Mouse (Mus musculus): ENCODE measurements around the gene Lrmda.

Gene Lrmda

DNA sequence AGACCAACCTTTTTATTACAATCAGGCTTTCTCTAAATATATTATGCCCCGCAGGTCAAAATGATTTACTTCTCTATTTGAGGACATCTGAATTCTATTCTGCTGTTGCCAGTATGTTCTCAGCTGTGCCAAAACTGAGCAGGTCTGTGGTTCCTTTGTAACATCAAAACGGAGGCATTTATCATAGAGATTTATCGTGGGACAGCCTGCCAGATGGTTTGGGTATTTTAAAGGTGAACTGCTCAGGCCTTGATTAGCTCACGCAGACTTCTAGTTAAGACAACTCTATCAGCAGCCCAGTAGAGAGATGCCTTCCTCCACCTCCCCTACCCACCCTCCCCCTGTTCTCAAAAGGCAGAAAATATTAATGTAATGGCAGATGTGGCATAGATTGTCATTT lies 887.7 kb downstream of the Lrmda start:
- peak; percentile 66 for DNase-seq

DNA sequence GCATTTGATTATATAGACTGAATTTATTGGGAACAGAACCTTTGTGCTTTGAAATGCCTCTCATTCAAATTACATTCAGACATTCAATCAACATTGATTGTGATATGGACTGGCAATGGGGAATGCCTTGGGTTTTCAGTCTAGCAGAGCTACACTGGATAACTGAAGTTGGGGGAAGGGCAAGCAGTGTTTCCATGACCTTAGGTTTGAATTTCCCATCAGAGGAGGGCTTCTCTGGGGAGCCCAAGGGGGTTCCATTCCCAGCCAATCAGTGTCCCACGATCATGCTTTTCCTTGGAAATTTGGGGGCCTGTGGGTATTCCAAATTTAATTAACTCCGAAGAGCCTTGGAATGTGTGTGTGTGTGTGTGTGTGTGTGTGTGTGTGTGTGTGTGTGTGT lies 888.5 kb downstream of the Lrmda start:
- DNase-seq, result peak; percentile 62

DNA sequence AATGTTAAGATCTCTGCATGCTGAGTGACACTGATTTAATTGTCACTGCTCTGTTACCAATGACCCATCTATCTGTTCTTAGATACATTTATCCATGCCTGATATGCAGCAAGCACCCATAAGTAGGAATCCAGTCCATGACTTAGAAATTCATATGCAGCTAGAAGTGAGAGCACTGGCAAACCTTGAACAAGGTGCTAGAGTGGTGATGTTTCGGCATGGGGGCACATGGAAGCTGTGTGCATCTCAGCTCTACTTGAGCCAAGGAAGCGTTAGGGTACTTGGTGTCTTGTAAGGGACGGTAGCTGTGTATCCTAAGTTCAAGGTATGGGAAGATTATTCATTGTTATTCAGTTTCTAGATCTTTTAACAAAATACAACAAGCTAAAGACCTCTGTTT lies 896.0 kb downstream of the Lrmda start:
- DNase-seq, result no peak

DNA sequence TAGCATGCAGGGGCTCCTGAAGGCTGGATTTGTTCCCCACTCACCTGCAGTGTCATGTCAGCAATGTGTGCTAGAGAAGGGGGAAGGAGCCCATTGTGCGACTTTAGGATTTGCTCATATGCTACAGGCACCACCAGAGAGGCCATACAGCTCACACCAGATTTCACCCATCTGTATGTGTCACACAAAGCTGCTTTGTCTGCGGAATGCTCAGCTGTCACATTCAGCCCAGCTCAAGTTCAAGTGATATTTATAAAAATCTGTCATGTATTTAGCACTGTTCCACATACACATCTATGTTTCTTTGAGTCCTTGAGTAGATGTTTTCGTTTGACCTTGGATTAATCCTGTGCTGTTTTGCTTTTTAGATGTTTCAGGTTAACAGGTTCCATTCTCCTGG lies 899.0 kb downstream of the Lrmda start:
- DNase-seq, result no peak

DNA sequence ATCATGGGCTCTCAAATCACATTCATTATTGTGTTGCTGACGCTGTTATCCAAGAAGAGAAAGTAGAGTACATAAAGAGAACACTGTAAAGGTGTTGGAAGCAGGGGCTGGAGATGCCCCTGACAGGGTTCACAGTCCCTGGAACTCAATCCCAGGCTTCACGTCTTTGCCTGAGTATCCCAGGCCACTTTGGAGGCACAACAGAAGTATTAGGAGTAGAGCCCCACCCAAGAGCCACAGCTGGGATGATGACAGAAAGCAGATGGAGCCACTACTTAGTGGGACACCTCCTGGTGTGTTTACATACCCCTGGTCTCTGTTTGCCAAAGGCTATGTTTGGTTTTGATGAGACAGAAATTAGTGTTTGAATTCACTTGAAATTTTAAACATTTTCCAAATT lies 899.4 kb downstream of the Lrmda start:
- DNase-seq, result no peak

DNA sequence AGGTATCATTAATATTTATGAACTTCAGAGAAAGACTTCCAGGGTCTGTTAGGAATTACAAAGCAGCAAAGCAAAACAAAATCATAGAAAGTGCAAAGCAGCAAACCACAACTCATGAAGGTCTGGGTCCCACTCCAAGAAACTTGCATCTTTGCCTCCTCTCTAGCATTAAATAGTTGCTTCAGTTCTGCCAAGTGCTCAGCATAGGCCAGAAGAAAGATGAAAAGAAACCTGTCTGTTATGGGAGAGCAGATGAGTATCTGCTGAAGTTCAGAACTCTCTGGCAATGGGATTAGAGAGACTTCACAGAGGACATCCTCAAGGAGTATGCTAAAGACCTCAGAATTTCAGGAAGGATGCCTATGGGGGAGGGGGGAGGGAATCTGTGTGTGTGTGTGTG lies 901.6 kb downstream of the Lrmda start:
- no peak for DNase-seq

DNA sequence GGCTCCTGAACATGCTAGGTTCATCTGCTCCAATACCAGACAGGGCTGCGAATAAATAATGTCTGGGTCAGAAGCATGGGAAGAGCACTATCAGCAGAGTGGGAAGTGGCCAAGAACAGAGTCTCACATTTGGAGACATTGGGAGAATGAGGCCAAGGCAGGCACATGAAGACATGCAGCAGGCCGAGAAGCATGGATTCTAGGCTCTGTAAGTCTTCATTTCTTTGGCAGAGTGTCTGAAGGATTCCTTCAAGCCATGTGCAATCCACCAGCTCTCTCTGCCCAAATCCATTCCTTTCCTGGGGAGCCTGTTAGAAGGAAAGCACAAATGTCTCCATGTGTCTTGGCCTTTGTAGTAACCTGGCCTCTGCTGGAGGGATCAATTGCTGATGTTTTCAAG lies 902.3 kb downstream of the Lrmda start:
- no peak for DNase-seq

DNA sequence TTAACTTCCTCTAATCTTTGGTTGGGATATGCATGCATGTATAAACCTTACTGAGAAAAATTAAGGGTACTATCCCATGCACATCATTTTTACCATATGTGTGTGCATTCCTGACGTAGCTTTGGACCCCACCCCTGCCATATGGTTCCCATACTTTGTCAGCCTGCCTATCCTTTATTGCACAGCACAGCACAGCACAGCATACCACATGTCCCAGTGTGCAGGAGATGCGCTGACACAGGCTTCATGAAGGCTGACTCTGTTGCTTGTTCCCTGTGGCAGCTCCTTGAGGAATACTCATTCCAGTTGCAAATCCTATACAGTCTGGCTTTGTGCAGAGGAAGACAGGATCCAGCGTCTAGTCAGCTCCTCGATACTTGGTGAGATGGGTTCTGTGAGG lies 903.1 kb downstream of the Lrmda start:
- peak; percentile 40 for DNase-seq

DNA sequence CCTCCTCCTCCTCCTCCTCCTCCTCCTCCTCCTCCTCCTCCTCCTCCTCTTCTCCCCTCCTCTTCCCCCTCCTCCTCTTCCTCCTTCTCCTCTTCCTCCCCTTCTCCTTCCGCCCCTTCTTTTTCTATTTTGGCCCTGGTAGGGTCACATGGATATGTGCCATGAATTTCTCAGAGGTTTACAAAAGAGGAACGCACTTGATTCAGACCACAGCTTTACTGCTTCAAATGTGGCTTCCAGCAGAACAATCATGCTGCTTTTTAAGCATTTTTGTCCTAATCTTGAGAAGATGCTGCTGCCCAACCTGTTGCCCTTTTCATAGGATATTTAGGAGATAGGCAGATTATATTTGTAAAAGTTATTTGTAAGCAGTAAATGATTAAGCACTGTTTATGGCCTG lies 903.7 kb downstream of the Lrmda start:
- DNase-seq, result no peak

DNA sequence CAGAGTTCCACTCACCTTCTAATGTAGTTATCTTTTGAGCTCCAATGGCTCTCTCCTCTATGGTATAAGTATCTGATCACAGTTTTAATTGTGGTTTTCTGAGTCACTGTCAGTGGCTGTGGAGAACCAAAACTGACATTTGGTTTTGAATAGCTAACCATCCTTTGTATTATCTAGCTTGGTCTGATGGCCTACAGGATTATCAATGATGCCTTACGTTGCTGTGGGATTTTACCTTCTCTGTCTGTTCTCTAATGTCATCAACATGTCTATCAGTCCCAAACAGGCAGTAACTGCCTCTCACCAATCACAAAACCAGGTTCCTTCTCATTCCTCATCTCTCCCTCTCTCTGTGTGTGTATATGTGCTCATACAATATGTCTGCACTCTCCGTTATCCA lies 908.8 kb downstream of the Lrmda start:
- DNase-seq, result no peak

DNA sequence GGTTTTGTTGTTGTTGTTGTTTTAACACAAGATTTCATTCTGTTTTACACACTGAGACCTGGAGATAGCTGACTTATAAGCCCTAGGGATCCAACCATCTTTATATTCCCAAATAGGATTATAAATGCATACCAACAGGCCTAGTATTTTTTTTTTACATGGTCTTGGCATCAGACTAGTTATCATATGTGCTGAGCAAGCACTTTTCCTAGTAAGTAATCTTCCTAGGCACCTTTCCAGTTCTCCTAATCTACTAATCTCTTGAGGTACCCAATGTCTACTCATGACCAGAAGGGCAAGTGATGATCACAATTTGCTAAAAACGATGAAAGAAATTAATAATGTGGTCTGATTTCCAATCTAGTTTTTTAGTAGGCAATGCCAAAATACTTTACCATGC lies 909.2 kb downstream of the Lrmda start:
- no peak for DNase-seq

DNA sequence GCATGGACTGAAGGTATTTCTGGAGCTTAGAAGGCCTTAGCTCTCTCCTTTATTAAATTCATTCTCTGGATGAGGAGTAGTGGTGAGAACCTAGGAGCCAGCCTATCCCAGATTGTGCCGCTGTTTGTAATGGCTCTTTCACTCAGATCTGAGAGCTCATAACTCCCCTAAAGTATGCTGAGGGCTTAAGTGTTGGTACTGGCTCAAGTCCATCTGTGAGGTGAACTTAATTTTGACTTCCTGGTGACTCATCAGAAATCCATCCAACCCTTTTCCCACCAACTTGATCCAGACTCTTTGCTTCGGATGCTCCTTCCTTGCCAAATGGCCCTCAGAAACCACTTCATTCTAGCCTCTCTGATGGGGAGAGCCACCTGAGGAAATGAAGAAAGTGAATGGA lies 910.1 kb downstream of the Lrmda start:
- no peak for DNase-seq

DNA sequence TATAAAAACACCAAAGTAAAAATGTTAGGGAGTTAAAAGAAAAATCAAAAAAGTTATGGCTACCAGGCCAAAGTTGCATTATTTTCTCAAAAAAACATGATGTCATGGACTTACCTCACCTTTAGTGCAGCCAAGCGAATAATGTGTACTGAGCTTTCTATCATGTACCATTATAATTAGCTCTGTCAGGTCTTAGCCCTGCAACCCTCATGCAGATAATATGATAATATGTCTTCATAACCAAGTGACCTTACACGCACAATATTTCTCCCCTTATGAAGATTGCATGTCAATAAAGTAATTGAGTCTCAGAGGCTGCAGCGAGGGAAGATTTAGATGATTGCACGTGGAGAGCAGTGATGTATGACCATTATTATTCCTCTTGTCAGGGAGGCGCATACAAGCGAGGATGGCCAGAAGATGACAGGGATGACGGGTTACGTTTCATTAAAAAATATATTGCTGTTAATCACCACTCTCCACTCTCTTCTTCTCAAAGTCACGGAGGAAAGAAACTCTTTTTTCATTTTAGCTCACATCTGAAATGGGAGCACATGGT lies 911.1 kb downstream of the Lrmda start:
- no peak for DNase-seq

DNA sequence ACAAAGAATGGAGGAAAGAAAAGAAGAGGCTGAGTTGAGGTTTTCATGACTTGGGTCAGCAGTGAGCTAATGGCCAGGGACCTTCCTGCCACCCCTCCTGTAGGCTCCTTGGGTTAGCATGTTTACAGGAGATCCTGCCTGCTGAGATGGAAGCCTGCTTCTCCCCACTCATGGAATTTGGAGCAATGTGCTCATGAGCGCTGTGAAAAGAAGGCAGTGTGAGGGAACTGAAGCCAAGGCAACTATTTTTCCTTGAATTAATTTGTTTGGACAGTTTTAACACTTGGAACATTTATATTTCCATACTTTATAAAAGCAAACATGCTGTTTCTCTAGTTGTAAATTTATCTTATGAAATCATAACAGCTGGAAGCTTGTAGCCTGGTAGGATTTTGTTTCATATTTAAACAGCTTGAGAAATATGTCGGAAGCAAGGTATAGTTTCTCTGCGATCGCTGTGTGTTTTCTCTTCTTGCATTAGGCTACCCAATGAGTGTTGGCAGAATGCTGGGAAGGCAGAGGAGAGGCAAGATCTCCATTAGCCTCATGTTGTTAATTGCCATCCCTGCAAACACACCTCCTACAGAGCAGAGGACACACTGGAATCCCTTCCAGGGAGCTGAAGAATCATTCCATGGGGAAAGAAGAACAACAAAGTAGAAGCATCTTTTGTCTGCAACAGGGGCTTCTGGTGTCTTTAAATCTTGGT lies 911.8 kb downstream of the Lrmda start:
- no peak for DNase-seq

DNA sequence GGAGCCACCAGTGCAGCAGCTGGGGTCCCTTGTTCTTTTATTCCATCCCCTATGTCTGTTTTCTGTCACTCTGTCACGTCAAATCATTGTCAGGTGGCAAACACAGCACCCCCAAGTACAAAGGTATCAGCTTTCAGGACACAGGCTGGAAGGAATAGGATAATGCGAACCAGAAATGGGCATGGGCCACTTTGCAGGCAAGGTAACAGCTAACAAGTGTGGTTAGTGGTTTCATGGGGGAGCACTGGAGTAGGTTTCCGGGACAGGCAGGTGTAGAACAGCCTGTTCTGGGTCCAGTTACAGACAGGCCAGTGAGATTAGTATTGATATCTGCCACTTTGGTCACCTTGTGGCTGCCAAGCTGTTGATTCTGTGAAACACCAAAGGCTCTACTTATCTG lies 917.2 kb downstream of the Lrmda start:
- no peak for DNase-seq

DNA sequence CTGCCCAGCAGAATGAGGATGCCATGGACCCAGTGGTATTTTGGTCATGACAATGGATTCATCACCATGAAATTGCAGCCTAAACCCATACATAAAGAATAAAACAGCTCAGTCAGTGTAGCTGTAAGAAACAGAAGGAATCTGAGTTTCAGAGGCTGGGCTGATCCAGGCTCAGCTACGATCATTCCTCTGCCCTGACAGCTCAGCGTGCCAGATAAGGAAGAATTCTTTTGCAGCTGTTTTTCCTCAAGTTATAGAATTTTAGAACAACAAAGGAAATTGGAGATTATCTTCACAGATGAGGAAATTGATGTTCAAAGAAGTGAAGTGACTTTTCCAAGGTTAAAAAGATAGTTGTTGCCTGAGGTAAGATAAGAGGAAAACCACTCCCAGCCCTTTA lies 921.1 kb downstream of the Lrmda start:
- DNase-seq, result no peak

DNA sequence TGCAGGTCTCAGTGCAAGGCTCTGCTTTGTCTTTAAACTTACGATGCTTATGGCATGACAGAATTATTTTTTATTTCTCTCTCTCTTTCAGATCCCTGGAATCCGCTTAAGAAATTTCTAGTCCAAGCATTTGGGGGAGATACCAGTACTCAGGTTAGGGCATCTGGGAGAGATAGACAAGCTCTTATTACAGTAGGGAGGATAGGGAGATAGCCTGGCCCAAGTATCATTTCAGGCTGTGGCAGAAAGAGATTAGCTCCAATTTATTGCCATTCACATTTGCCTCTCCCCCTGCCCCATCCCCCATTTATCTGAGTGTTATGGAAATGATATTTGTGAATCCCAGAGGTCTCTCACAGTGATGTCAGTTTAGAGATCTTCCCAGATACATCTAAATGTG lies 923.1 kb downstream of the Lrmda start:
- DNase-seq, result no peak

DNA sequence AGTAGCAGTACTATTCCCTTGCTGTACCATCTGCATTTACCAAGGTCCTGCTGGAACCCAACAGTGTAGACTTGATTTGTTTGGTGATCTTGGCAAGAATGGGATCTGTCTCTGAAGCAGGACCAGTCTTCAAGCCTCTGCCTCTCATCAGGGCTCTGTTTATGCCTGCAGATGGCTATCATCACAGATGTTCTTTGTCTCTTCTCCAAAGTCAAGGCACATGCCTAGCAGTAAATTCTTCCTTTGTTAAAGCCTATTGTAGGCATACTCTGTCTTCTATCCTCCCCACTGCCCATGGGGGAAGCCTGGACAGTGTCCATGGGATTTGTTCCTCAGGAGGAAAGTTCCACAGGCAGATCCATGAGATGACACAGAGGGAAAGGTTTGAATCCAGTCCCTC lies 930.0 kb downstream of the Lrmda start:
- DNase-seq, result no peak

DNA sequence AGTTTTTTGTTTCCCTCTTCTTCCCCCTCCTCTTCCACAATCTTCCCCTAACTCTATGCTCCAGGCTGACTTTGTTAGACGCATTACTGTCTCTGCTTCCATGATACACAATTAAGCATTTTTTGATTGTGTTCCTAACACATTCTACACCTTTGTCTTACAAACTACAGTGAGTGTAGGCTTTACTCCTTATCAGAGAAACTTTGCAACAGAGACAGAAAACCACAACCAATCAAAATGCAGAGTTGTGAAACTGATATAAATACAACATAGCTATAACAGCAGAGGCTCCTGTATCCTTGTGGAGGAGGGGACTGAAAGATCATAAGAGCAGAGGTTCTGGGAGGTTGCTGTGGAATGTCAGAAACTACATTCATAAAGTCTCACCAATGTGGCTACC lies 933.5 kb downstream of the Lrmda start:
- no peak for DNase-seq

DNA sequence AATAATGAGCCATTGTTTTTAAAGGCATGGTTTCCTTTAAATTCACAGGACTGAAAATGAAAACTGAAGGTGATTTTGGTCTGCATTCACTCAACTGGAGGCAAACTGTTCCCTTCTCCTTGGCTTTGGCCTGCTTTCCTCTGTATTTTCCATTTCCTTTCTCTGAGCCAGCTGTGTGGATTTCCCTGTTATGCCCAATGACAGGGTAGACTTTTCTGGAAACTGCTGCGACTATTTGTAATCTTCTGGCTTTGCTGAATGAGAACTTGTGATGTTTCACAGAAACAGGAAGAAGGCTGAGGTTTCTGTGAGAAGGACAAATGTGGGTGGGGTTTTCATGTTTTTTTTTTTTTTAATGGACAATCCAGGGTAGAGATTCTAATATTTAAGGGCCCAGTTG lies 940.7 kb downstream of the Lrmda start:
- no peak for DNase-seq

DNA sequence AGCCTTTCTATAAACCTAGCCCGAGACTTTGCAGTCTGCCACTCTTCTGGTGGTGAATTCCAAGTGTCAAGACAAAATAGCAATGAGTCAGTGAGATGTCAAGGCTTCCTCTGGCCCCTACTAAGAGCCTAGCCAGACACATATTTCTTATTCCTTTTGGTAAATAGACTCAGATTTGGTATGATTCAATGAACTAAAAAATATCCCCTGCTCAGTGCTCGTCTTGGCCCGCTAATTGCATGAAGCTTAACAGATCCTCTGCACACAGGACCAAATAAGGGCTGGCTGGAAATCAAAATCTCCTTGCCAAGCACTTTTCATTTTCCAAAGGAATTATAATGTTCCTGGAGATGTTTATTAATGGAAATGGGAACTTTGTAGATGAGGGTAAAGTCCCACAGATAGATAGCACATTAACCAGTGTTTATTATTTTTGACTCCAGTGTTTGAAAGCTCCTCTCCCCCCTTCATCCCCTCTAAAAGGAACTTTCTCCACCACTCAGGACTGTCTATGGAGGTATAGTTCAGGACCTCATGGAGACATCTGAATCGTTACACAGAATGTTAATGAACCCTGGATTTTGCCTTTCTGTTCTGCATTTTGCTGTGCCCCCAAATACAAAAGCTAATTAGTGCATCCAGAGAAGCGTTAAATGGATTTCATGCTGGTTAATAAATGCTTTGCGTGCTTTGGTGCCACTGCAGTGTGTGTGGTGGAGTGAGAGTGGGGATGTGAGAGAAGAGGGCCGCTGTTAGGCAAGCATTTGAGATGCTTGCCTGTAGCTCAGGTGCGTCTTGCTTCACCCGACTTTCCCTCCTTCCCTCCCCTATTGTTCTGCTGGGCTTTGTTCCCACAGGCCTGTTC lies 945.5 kb downstream of the Lrmda start:
- DNase-seq, result no peak

DNA sequence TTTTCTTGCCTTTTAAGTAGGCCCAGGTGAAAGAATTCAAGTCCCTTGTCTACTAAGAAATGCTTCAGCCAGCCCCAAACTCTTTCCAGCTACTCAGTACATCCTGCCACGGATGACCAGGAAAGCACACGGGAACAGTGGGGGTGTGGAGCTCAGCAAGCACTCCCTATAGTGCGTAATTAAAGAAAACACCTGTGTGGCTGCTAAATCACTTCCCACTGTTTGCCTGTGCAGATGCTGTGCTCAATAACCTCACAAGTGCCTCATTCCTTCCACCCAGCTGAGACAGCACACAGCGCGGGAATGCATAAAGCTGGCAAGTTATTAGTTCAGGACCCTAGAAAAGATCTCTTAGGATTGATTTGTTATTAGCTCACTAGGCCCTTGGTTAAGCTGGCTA lies 949.2 kb downstream of the Lrmda start:
- peak; percentile 9 for DNase-seq

DNA sequence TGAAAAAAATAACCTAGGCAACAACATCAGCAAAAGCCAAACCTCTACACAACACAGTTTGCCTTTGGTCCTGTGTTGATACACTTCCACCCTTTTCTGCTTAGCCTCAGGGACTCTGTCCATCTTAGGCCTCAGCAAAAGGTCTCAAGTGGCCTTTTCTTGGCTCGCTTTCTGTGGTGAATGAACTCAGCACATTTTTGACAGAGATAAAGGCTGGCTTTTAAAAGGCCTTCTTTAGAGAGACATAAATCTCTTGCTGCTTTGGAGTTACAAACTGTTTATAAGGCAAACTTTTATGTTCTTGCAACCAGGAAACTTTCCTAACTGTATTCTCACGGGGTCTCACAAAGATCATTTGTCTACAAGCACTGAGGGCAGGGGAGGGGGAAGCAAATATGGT lies 967.2 kb downstream of the Lrmda start:
- no peak for DNase-seq

DNA sequence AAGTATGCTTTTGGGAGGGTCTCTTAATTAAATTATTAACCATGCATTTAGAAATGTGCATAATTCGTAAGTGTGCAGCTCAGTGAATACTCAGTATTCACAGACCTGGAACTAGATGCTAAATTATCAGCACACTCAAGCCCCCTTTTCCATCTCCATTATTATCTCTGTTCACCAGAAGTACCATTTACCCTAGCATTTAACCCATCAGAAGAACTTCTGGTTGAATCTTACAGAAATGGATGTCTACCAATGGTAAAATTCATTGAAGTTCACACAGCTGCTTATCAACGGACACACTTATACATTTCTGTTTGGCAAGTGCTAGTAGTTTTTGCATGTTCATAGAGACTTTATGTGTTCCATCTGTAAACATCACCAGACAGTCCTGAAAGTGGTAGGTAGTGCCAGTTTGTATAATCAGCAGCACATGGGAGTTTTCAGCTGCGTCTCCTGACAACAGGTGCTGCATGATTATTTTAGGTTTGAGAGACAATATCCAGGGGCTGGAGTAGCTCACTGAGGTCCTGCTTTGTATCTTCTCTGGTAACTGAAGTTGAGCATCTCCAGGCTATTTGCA lies 968.7 kb downstream of the Lrmda start:
- DNase-seq, result no peak
